Mouse (Mus musculus) lung, embryonic 16.5 days (tissue): Measurements from ENCODE around the gene Trappc11. TPM values are rescaled to one million over a fixed set of nuclear protein-coding genes. Genes with fewer than 3 reads are reported as not detected.

Experiments used
- ATAC-seq: fragments of 200-750 bp; cut with Nextera tagmentation; 2 replicates; pipeline ENCODE4 v1.8.0; 2017; ENCODE audit warnings: low read depth, mild to moderate bottlenecking, moderate library complexity
- H3K27ac ChIP-seq: fragments of 300-500 bp; sonication (generic); 2 replicates; pipeline ENCODE4 v1.5.1; 2014; ENCODE audit warnings: mild to moderate bottlenecking, control low read depth, low read length
- H3K27me3 ChIP-seq: fragments of 300-500 bp; sonication (generic); 2 replicates; pipeline ENCODE4 v1.6.1; 2014; ENCODE audit warnings: low read depth, low read length, mixed read lengths; ENCODE audit not compliant: control insufficient read depth, insufficient read depth
- H3K36me3 ChIP-seq: fragments of 300-500 bp; sonication (generic); 2 replicates; pipeline ENCODE4 v1.6.1; 2014; ENCODE audit warnings: low read length; ENCODE audit not compliant: control insufficient read depth, insufficient read depth
- H3K4me1 ChIP-seq: fragments of 300-500 bp; sonication (generic); replicated peaks from 2 replicates; pipeline ENCODE4 v1.6.1; 2014; ENCODE audit warnings: low read length, mixed read lengths; ENCODE audit not compliant: control insufficient read depth, insufficient read depth
- H3K4me2 ChIP-seq: fragments of 300-500 bp; sonication (generic); 2 replicates; pipeline ENCODE4 v1.6.1; 2014; ENCODE audit warnings: low read depth, low read length, control low read depth
- H3K4me3 ChIP-seq: fragments of 300-500 bp; sonication (generic); 2 replicates; pipeline ENCODE4 v1.5.1; 2014; ENCODE audit warnings: mild to moderate bottlenecking, low read length, control low read depth
- H3K9ac ChIP-seq: fragments of 300-500 bp; sonication (generic); 2 replicates; pipeline ENCODE4 v1.6.1; 2014; ENCODE audit warnings: low read length, control low read depth
- H3K9me3 ChIP-seq: fragments of 300-500 bp; sonication (generic); 2 replicates; pipeline ENCODE4 v1.6.1; 2016; ENCODE audit warnings: low read length; ENCODE audit not compliant: control insufficient read depth
- WGBS: fragments of 180-500 bp; shearing (Covaris S2); extraction: QIAGEN DNeasy Blood & Tissue Kit; methylation state at CpG from one replicate; pipeline ENCODE4 v1.1.7; 2014; 5-methylcytosine and 5-hydroxymethylcytosine counted together
- polyA plus RNA-seq: library from polyadenylated mRNA; unstranded; fragments of >200 nt; fragmentation: Nextera tagmentation; extraction: Ambion mirVana; gene quantifications from 2 replicates; pipeline ENCODE4 v1.2.1, GENCODE M21; 2015

Trappc11 gene
- polyA plus RNA-seq, 1 experiment from 2014 or later = 30.5 TPM

DNA sequence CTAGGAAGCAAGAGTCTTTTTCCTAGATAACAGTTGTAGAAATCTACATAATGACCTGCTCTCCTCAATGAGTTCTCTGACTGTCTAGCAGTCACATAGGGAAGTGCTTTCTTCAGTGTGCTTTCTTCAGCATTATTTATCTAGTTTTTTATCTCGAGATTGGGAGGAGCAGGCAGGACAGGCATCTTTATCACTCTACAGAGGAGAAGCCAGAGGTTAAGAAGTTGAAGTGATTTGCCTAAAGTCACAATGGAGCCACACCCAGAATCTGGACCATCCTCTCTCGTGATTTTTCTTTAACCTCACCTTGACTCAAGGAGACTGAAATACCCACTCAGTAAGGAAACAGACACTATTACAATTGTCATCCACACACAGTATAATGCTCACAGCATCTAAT is 31.3 kb downstream of the Trappc11 start:
- Histone ChIP-seq H3K9ac (no peak overlapping the region), H3K4me1 (no peaks in the 10 kb centered on the region), H3K4me2 (no peak overlapping the region), H3K36me3 (peaks cover 29% of the 10 kb centered on the region), H3K9me3 (no peaks in the 10 kb centered on the region), H3K4me3 (no peak overlapping the region), H3K27me3 (no peaks in the 10 kb centered on the region), H3K27ac (no peak overlapping the region)
- ATAC-seq = no peak
- 56% methylated on average over 2 of the region's 2 CpGs for WGBS

DNA sequence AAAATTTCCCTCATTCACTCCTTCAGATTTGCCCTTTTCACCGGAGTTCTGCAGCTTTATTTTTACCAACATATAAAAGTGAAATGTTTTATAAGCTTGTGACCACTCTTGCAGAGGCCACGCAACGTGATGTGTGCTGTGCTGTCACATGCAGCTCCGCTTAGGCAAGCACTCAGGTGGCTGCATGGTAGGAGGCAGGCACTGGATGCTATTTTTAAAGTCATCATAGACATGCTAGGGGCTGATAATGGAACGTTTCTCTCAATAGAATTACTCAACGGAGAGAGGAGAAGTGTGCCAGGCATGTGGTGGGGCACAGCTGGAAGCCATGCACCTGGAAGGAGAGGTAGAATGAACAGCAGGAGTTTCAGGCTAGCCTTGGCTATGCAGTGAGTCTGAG is 37.8 kb downstream of the Trappc11 start:
- no peaks in the 10 kb centered on the region for H3K4me1 ChIP-seq

DNA sequence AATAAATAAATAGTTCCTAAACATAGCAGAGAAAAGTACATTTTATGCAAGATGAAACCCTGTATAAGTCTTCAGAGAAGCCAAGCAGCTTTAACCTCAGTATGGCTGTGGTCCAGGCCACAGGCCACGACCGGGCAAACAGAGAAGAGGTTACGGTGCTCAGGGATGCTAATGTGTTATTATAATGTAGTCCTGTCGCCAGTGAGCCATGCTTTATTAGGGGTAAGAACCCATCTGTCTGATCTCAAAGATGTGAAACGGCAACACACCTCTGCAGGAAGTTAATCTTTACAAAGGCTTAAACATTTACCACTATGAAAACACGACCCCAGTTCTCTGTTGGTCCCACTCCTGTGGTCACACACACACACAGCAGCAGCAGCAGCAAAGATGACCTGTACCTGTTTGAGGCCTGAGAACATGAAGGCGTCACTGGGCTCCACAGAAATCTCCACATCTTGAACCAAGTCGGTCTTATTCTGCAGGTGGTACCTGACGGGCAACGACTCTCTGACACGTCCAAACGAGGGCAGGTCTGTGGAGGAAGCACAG is 38.6 kb downstream of the Trappc11 start:
- Histone ChIP-seq H3K9ac (no peak overlapping the region), H3K4me2 (no peak overlapping the region), H3K27ac (no peak overlapping the region), H3K4me1 (no peaks in the 10 kb centered on the region), H3K27me3 (no peaks in the 10 kb centered on the region), H3K36me3 (peaks cover 33% of the 10 kb centered on the region), H3K9me3 (no peaks in the 10 kb centered on the region), H3K4me3 (no peak overlapping the region)
- 63% methylated on average over 12 of the region's 12 CpGs for WGBS
- no peak for ATAC-seq

More for the DNA sequence above, 37.8 kb downstream of the Trappc11 start:
- H3K36me3 ChIP-seq = peaks cover 33% of the 10 kb centered on the region
- no peak overlapping the region for H3K4me2 ChIP-seq
- H3K9ac ChIP-seq = no peak overlapping the region
- no peak for ATAC-seq
- no peak overlapping the region for H3K4me3 ChIP-seq
- no peaks in the 10 kb centered on the region for H3K9me3 ChIP-seq
- H3K27me3 ChIP-seq = no peaks in the 10 kb centered on the region
- H3K27ac ChIP-seq = no peak overlapping the region
- 70% methylated on average over 6 of the region's 6 CpGs for WGBS

DNA sequence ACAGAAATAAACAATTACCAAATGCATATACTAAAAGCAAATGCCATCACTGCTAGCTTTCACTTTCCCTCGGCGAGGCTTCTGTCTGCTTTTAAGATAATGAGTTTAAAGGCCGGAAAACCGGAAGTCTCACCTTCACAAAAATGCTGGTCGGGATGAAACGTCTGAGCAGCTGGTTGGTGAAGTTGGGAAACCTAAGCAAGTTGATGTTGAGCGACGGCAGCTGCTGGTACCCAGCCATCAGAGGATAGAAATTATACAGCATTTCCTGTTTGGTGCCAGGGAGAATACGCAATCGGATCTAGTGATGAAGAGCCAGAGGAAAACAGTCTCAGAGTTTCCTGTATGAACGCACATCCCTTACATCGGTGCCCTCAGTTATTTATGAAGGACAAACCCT is 40.2 kb downstream of the Trappc11 start:
- WGBS = 74% methylated on average over 12 of the region's 12 CpGs
- no peaks in the 10 kb centered on the region for H3K9me3 ChIP-seq
- ATAC-seq = no peak
- no peak overlapping the region for H3K27ac ChIP-seq
- H3K4me2 ChIP-seq = no peak overlapping the region
- H3K4me1 ChIP-seq = no peaks in the 10 kb centered on the region
- no peaks in the 10 kb centered on the region for H3K27me3 ChIP-seq
- H3K4me3 ChIP-seq = no peak overlapping the region
- H3K36me3 ChIP-seq = peaks cover 24% of the 10 kb centered on the region
- no peak overlapping the region for H3K9ac ChIP-seq

DNA sequence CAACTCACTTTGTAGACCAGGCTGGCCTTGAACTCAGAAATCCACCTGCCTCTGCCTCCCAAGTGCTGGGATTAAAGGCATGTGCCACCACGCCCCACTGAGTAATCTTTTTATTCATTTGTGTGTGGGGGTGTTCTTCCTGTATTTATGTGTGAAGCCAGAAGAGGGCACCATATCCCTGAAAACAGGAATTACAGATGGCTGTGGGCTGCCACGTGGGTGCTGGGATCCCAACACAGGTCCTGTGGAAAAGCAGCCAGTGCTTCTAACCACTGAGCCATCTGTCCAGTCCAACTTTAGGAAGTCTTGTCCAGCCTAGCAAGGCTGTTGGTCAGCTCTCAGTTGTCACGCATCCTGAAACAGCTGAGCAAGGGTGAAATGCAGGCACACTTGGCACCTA is 46.0 kb downstream of the Trappc11 start:
- Histone ChIP-seq H3K4me3 (no peak overlapping the region), H3K4me2 (no peak overlapping the region), H3K9ac (no peak overlapping the region), H3K27ac (no peak overlapping the region), H3K36me3 (peaks cover 16% of the 10 kb centered on the region), H3K27me3 (no peaks in the 10 kb centered on the region), H3K4me1 (no peaks in the 10 kb centered on the region; the same call in 1 of the 2 replicates), H3K9me3 (peaks cover 5% of the 10 kb centered on the region)
- WGBS = 91% methylated on average over 3 of the region's 3 CpGs
- no peak for ATAC-seq

DNA sequence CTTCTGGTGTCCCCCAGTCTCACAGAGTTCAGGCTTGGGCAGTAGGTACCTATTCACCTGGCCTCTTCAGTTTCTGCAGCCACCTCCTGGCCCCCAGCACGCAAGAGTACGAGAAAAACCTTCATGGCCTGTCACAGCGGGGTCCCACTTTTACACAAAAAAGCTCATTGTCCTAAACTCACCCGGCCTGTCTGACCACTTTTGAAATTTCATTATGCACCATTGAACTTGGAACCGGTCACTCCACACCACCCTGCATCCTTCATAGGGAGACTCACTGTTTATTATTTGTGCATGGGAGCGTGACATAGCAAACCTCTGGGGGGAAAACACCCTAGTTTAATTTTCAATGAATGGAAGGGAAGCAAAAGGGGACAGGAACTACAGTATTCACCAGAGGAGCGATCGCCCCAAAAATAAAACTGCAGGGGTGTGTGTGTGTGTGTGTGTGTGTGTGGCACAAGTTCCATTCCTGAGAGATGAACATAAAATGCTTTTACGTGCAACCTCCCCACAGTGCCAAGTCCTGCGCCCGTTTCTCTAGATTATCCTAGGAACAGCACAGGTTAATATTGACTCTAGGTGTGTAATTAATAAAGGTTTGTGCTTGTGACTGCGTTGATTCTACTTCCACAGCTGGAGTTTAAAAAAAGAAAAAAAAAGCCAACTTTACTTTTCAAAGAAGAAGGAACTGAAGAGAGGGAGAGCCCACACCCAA is 50.8 kb downstream of the Trappc11 start:
- peak; percentile 75 for ATAC-seq
- H3K4me1 ChIP-seq = peaks cover 10% of the 10 kb centered on the region
- H3K4me3 ChIP-seq = no peak overlapping the region
- peaks cover 3% of the 10 kb centered on the region for H3K36me3 ChIP-seq
- no peak overlapping the region for H3K4me2 ChIP-seq
- H3K9me3 ChIP-seq = peaks cover 4% of the 10 kb centered on the region
- H3K27ac ChIP-seq = peak overlapping the region; percentile 61
- peak overlapping the region; percentile 24; the same call in 1 of the 2 replicates for H3K9ac ChIP-seq
- H3K27me3 ChIP-seq = no peaks in the 10 kb centered on the region
- 60% methylated on average over 12 of the region's 12 CpGs for WGBS

DNA sequence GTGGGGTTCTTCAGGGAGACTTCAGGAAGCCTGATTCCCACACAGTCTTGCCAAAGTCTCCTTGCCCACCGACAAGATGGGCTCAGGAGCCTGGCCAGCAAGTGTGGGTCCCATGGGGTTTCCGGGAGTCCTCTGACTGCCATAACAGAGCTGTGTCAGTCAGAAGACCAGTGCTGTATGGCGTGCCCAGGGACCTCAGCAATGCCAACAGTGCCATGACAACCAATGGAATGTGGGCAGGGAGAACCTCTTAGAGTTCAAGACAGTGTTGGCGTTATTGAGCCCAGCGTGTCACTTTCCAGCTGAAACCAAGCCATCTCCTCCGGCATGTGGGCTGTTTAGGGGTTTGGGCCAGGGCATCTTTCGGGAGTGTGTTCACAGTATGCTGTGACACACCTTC is 53.2 kb downstream of the Trappc11 start:
- Histone ChIP-seq H3K27ac (no peak overlapping the region), H3K36me3 (no peaks in the 10 kb centered on the region), H3K4me2 (no peak overlapping the region), H3K27me3 (no peaks in the 10 kb centered on the region), H3K9ac (no peak overlapping the region), H3K9me3 (no peaks in the 10 kb centered on the region), H3K4me3 (no peak overlapping the region), H3K4me1 (peaks cover 10% of the 10 kb centered on the region)
- no peak for ATAC-seq
- 75% methylated on average over 7 of the region's 7 CpGs for WGBS

DNA sequence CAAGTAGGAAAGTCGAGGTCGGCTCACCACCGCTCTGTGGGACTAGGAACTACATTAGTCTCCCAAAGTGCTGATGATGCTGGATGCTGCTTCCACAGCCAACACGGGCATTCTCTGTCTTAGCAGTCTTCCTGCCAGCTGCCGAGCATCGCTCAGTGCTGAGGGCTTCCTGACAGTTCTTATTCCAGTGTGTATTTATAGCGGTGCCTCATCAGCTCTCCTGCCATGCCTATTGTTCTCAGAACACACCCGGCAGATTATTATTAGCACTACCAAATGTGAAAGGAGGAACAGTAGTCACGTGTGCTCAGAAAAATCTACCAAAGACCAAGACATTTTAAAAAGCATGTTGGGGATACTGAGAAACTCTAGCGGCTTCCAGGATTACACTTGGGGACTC is 71.6 kb downstream of the Trappc11 start:
- no peak overlapping the region for H3K4me3 ChIP-seq
- peaks cover 4% of the 10 kb centered on the region; the same call in 1 of the 2 replicates for H3K9me3 ChIP-seq
- H3K36me3 ChIP-seq = no peaks in the 10 kb centered on the region
- WGBS = 56% methylated on average over 10 of the region's 10 CpGs
- H3K9ac ChIP-seq = no peak overlapping the region
- peak; percentile 77 for ATAC-seq
- no peaks in the 10 kb centered on the region for H3K27me3 ChIP-seq
- H3K27ac ChIP-seq = no peak overlapping the region
- H3K4me2 ChIP-seq = no peak overlapping the region
- peaks cover 4% of the 10 kb centered on the region; the same call in 1 of the 2 replicates for H3K4me1 ChIP-seq

DNA sequence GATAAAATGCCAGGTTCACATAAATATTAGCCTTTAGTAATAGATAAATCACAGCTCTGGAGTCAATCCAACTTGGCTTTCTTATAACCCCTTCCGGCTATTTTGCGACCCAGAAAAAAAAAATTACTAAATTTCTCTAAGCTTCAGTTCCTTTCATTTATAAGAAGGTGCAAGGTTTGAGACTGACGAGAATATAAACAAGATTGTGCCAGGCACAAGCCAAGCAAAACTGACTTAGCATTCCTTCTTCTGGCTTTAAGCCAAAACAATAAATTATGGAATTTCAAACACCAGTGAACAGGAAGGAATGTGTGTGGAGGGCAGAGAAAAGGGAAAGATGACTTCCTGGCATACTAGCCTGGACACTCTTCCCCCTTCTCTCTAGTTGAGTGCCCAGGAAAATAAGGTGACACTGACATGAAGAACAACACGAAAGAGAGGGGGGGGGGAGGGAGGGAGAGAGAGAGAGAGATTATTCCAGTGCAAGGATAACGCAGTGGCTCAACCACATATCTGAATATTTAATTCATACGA is 74.0 kb downstream of the Trappc11 start:
- Histone ChIP-seq H3K4me3 (no peak overlapping the region), H3K4me2 (0 out of 2 replicates have a peak overlapping the region, but pooled peaks have one; percentile 7), H3K4me1 (peaks cover 4% of the 10 kb centered on the region; the same call in 1 of the 2 replicates), H3K36me3 (no peaks in the 10 kb centered on the region), H3K9ac (no peak overlapping the region), H3K9me3 (peaks cover 4% of the 10 kb centered on the region; the same call in 1 of the 2 replicates), H3K27ac (peak overlapping the region; percentile 30; the same call in 1 of the 2 replicates), H3K27me3 (no peaks in the 10 kb centered on the region)
- WGBS = 27% methylated on average over 6 of the region's 6 CpGs
- peak; percentile 71 for ATAC-seq
